Mouse (Mus musculus) thymus, postnatal 25 days (tissue): ENCODE measurements around the gene Wdr49.
"Not testable (repeated sequence)": the region's sequence is repeated elsewhere in the genome, so short reads cannot be mapped to it uniquely, and the experiment has no call there.

Experiments
- DNase-seq: peaks from one replicate; pipeline ENCODE4 v3.0.0; 2022

The Wdr49 gene

GRCm38 (mm10) chr3:75299464-75299863, 182.5 kb downstream of the Wdr49 start:
- not testable (repeated sequence) for DNase-seq

DNA sequence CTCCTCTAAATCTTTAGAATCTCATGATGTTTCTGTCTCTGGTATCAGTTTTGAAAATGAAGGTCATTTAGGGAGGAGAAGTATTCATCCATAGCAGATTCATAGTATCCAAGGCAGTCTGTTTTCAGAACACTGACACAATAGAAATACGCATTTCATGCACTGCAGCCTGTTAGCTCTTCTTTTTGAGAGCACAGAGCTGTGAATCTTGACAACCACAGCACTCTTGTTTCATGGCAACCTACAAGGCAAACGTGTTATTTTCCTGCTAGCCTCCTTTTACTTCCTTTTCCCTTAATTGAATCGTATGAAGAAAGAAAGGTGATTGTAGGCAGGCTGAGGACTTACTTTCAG, 184.2 kb downstream of the Wdr49 start:
- DNase-seq, result no peak

- DNase-seq, result no peak
Observed at GRCm38 (mm10) chr3:75297026-75297757, 184.8 kb downstream of the Wdr49 start.

DNA sequence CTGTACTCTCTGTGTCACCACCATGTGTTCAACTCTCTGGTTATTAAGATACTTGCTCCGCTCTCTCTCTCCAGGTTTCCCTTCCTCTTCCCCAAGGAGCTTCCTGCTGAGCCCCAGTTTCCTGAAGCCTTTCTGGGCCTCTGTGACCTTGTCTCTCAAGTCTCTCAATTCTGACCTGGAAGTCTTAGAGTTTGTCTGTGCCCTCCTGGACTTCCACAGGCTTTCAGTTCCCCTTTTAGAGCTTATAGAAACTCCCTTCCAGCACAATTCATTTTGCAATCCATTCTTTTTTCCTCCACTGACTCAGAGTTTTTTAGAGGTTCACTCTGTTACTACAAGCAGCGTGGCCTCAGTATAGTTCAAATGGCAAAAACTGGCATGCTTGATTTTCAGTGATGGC, 188.7 kb downstream of the Wdr49 start:
- DNase-seq, result no peak

DNA sequence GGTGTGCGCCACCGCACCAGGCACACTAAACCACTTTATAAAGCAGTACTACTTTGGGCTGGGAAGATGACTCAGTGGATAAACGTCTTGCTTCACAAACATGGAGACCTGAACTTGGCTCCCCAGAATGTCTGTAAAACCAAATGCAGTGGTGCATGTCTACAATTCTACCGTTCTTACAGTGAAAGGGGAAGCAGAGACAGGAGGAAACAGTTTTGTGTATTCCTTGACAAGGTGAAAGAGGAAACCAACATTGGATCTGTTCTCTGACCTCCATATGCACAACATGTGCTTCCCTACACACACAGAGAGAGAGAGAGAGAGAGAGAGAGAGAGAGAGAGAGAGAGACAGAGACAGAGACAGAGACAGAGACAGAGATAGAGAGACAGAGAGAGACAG, 204.5 kb downstream of the Wdr49 start:
- DNase-seq, result no peak

DNA sequence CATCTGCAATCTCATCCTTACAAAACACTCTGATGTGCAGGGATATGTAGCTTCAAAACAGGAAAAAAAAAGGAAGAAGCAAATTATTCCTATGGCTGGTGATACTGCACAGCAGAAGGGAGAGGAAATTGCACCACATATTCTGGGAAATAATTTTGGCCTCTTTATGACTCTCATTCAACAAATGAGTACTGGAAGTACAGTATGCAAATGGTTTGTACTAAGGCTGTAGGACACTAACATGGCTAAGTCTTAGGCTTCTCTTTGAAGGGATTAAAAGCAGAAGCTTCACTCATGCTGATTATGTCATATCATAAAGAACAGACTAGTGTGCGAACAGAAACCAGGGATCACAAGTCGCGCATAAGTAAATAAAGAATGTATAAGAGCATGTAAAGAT, 205.4 kb downstream of the Wdr49 start:
- no peak for DNase-seq

- no peak for DNase-seq
Observed at GRCm38 (mm10) chr3:75275127-75275526, 206.8 kb downstream of the Wdr49 start.

GRCm38 (mm10) chr3:75269978-75270377, 212.0 kb downstream of the Wdr49 start, which contains the start of gene Serpini2:
TSS of gene Serpini2 (minus strand) at chr3:75270078.
- no peak for DNase-seq

- DNase-seq, result no peak
Observed at GRCm38 (mm10) chr3:75259356-75259755, 222.6 kb downstream of the Wdr49 start.
